Mouse (Mus musculus) gastrocnemius, postnatal 36 days (tissue): ENCODE results near the gene Dnah2. TPM values are rescaled to one million over a fixed set of nuclear protein-coding genes. Genes with fewer than 3 reads are reported as not detected.
A peak's percentile ranks its signal among the peaks of the same experiment; 100 is the strongest.
"Not testable (repeated sequence)": the region's sequence is repeated elsewhere in the genome, so short reads cannot be mapped to it uniquely, and the experiment has no call there.

Experiments
- DNase-seq, 2 experiments: peaks; one replicate each; pipeline ENCODE4 v3.0.0; 2022
- intact Hi-C: fragments of 180-260 bp; cut with DNase I; formaldehyde crosslinking; loops from one replicate; pipeline ENCODE4 v1.15.1; 2025
- total RNA-seq, 2 experiments: library from RNA; stranded (reverse); gene quantifications; 2 replicates each; pipeline ENCODE4 v1.2.3; 2021

The Dnah2 gene
- total RNA-seq, 2 experiments from 2014 or later = 0.13 to 0.27 TPM

GRCm38 (mm10) chr11:69565131-69565530, 16.2 kb upstream of the Dnah2 start:
- intact Hi-C loops = no loop called here
- DNase-seq = no peak

DNA sequence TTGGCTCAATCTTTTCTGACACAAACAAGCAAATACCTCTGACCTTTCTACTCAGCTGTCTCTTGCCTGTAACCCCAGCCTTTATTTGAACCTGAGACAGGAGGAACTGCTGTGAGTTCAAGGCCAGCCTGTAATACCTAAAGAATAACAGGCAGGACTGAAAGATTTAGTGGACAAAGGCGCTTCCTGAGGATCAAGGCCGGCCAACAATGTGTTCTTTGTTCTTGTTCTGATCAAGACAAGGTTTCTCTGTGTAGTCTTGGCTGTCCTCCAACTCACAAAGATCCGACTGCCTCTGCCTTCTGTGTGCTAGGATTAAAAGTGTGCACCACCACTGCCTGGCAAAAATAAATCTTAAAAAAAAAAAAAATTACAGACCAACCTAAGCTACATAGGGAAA, 15.5 kb upstream of the Dnah2 start:
- intact Hi-C loops = no loop called here
- no peak for DNase-seq

DNA sequence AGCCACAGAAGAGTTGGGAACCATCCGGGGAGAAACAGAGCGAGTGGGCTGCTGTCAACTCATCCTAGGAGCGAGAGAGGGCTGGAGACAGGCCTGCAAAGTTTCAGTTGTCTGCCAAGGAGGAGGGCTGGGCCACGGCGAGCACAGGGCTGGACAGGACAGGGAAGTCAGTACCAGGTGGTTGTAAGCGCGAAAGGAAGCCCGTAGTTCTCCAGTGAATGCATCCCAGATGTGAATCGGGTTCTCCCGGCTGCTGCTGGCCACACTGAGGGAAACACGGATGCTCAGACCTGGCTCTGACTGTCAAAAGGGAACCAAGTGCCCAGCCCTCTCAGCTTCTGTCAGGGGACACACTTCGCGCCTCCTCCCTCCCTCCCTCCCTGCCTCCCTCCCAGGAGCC, 14.5 kb upstream of the Dnah2 start:
- intact Hi-C loops = no loop called here
- no peak for DNase-seq

DNA sequence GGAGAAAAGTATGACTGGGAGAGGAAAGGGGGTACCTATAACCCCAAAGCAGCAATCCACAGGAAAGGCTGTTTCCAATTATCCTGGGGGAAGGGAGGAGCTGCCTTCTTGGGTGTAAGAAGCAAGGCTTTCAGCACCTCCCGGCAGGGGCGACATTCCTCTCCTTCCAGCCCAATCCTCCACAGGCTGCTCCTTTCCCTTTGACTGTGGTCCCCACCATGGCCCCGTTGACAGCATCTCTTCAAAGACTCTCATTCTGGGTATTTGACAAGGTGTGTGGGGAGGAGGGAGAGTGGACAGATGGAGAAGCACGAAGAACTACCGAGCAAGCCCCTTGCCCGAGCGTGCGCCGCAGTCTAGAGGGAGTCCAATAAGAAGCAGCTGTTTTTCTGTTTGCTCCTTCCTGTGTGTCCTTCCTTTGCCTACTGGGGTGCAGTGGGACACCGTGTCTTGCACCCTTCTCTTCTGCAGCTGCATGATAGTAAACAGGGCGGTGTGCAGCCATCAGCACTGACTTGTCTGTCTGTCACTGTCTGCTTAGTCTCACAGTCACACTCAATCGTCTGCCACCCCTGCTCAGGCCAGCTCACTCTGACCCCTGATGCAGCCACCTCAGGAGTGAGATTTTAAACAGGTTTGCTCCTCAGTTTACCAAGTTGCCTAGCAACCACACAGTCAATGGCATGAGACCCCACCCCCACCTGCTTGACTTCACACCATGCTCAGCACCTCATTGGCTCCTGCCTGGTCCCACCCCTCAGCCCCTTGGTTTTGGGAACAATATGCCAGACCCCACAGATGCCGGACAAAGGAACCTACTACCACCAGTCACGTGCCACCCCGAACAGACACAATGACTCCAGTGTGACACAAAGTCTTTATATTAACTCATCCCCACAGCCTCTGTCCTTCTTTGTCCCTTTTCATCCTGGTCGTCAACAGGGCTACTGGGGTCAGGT, 12.3 kb upstream of the Dnah2 start:
- intact Hi-C loops = no loop called here

GRCm38 (mm10) chr11:69559851-69560765, 11.2 kb upstream of the Dnah2 start, which contains the start of gene Efnb3:
TSS of gene Efnb3 (minus strand) at chr11:69560205.
- intact Hi-C loops = no loop called here
- no peak for DNase-seq

More for the DNA sequence above, 12.3 kb upstream of the Dnah2 start:
- no peak for DNase-seq

DNA sequence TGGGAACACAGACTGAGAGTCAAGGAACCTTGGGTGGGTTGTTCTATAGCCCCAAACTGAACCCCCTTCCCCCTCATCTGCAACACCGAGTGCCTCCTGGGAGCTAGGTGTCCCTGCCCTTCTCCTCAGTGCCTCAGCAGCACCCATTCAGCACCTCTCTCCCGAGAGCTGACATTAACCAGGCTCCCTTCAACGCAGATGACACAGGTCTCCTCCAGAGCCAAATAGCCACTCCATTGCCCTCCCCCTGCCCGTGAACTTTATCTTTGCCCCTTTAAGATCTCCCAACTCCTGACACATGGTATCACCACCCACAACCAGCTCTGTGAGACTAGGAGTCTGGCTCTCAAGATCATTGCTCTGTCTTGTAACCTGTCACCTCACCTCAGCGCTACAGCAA, 10.3 kb upstream of the Dnah2 start:
- intact Hi-C loops = no loop called here
- DNase-seq = no peak

DNA sequence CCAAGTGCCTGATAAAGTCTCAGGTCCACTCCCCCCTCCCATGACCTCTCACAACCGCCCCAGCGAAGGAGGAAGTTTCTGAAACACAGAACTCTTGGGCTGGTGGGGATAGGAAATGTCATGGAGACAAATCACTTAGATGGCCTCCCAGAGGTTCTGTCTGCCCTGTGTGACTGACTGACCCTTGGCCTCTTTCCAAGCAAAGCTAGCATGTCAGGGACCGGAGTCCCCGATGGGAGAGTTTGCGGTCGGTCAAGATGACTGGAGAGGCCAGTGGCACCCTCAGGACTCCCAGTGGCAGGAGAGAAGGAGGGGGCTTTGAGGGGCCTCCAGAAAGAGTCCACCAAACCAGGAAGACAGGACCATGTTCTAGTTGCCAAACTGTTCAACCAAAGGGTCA, 9.8 kb upstream of the Dnah2 start:
- no peak for DNase-seq
- intact Hi-C loops = no loop called here

GRCm38 (mm10) chr11:69557381-69557958, 8.6 kb upstream of the Dnah2 start:
- no peak for DNase-seq
- intact Hi-C loops = no loop called here

DNA sequence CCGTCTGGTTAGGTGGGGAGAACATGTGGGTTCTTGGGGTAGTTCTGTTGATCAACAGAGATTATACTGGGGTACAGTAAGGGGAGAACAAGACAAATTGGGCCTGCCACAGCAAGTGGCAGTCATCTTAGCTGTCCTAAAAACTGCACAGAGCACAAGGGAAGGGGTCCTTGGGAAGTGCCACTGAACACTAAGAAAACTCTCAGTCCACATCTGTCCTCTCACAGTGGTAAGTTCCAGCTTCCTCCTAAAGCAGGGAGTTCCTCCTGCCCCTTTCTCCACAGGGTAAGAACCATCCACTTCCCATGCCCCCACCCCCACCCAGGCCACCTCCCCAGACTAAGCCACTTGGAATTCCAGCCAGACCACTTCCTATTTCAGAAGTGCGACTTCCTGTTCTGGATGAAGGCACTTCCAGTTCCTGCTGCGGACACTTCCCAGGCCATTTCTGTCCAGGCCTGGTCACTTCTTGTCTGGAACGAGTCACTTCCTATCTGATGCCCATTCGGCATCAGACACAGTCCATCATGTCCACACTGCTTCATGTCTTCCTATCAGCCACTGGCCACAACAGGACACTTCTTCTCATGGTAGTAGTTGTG, 5.7 kb upstream of the Dnah2 start:
- intact Hi-C loops = no loop called here

GRCm38 (mm10) chr11:69553341-69553721, 4.4 kb upstream of the Dnah2 start:
- no peak for DNase-seq
- intact Hi-C loops = no loop called here

More for the DNA sequence above, 5.7 kb upstream of the Dnah2 start:
- DNase-seq = no peak

GRCm38 (mm10) chr11:69552622-69553340, 3.9 kb upstream of the Dnah2 start:
- intact Hi-C loops = no loop called here
- no peak for DNase-seq

GRCm38 (mm10) chr11:69551310-69551709, 2.4 kb upstream of the Dnah2 start:
- intact Hi-C loops = no loop called here
- DNase-seq = no peak

- intact Hi-C loops = loop anchor here (1.0 to 2.0 kb wide), 2 partner anchors 28 to 66 kb away; no protein-coding TSS in a partner anchor
Observed at GRCm38 (mm10) chr11:69547071-69547470, 1.8 kb downstream of the Dnah2 start.

GRCm38 (mm10) chr11:69546423-69547053, 2.4 kb downstream of the Dnah2 start:
- DNase-seq = peak; percentile 53 to 59
- intact Hi-C loops = loop anchor here (1.0 to 2.0 kb wide), 2 partner anchors 29 to 66 kb away; no protein-coding TSS in a partner anchor

More at GRCm38 (mm10) chr11:69547071-69547470, 1.8 kb downstream of the Dnah2 start:
- DNase-seq = no peak

DNA sequence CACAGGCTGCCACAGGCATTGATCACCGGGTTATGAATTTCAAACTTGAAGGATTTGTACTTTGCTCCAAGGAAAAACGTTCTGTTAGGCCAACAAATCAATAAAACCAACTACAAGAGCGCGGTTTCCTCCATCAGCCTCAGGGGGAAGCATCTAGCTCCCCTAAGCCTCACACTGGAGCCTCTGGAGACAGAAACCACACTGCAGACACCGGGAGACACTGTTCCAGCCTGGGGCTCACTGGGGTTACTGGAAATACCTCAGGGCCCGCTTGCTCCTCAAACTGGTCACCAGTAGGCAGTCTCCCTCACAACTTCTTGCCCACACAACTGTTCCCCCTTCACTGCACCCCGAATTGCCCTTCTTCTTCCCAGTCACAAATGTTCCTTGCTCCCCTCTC, 3.0 kb downstream of the Dnah2 start:
- no peak for DNase-seq
- intact Hi-C loops = loop anchor here (2.0 kb wide), 1 partner anchor 67 kb away; no protein-coding TSS in a partner anchor

DNA sequence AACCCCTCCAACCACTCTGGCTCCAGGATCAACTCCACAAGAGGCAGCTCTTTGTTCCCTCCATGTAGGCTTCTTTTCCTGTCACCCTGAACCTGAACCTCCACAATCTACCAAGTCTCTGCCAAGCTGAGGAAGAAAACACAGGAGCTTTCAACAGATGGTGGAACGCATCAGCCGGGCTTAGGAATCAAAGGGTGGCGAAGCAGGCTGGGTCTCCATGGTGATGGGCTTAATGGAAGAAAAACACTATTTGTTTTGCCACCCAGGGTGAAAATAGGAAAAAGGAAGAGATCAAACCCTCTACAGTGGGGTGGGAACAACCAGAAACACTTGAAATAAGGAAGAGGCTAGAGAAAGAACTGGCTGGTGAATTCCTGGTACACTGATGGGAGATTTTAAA, 5.3 kb downstream of the Dnah2 start:
- intact Hi-C loops = no loop called here
- DNase-seq = no peak

GRCm38 (mm10) chr11:69541741-69542140, 7.2 kb downstream of the Dnah2 start:
- DNase-seq, intact Hi-C loops: not testable (repeated sequence)

DNA sequence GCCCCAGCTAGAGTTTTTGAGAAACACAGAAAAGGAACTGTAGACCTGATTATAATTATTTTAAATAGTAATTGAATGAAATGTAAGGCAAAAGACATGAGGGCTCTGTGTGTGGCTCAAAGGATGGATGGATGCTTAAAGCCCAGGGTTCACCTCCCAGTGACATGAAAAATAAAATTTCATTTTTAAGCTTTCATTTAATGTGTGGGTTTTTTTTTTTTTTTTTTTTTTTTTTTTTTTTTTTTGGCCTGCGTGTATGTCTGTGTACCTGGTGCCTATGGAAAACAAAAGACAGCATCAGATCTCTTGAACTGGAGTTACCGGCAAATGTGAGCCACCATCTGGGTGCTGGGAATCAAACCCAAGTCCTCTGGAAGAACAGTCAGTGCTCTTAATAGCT, 8.2 kb downstream of the Dnah2 start:
- DNase-seq = no peak
- intact Hi-C loops = no loop called here

GRCm38 (mm10) chr11:69534990-69535389, 13.9 kb downstream of the Dnah2 start:
- no peak for DNase-seq
- intact Hi-C loops = no loop called here
